Mouse (Mus musculus): Measurements from ENCODE around the gene Plce1. TPM values are rescaled to one million over a fixed set of nuclear protein-coding genes. Genes with fewer than 3 reads are reported as not detected.

Plce1 gene
- polyA plus RNA-seq, 2 experiments = 0.21 to 0.50 TPM

- TF ChIP-seq CTCF (IDR thresholded peaks at IDR 0.05; ENCODE audit: low read depth) = no peak
- TF ChIP-seq EP300 (IDR thresholded peaks at IDR 0.05; ENCODE audit: low read depth) = no peak
- no peaks in the 10 kb centered on the region for H3K36me3 ChIP-seq (replicated peaks; ENCODE audit: control insufficient read depth, insufficient read depth, low read depth)
- DNase-seq (ENCODE audit: low read depth in 3 of 3, low spot score in 3 of 3) (no peak), ATAC-seq (ENCODE audit: insufficient read depth) (no peak)
- no peak overlapping the region for H3K4me2 ChIP-seq (ENCODE audit: low read depth)
- H3K4me3 ChIP-seq (ENCODE audit: insufficient read depth in 1 of 2, low read depth in 2 of 2, low read length in 2 of 2) = no peak overlapping the region
- no peaks in the 10 kb centered on the region for H3K4me1 ChIP-seq (replicated peaks; ENCODE audit: control insufficient read depth in 2 of 2, insufficient read depth in 2 of 2, low read length in 1 of 2)
- H3K27me3 ChIP-seq (ENCODE audit: control insufficient read depth, insufficient read depth, low read length) = no peaks in the 10 kb centered on the region
- no peaks in the 10 kb centered on the region for H3K9me3 ChIP-seq (ENCODE audit: control insufficient read depth, low read length)
- no peak overlapping the region for H3K9ac ChIP-seq (replicated peaks)
- 60% methylated on average over 10 of the region's 10 CpGs for WGBS (ENCODE audit: insufficient replicate concordance)
- no peak overlapping the region for H3K27ac ChIP-seq
These were observed 10.5 kb upstream of the Plce1 start for GRCm38 (mm10) chr19:38470257-38470893.

- TF ChIP-seq CTCF (IDR thresholded peaks at IDR 0.05; ENCODE audit: low read depth) = no peak
- TF ChIP-seq EP300 (IDR thresholded peaks at IDR 0.05; ENCODE audit: low read depth) = no peak
- Histone ChIP-seq H3K9me3 (ENCODE audit: control insufficient read depth, low read length) (no peaks in the 10 kb centered on the region), H3K27ac (no peak overlapping the region), H3K4me2 (ENCODE audit: low read depth) (no peak overlapping the region), H3K4me1 (replicated peaks; ENCODE audit: control insufficient read depth in 2 of 2, insufficient read depth in 2 of 2, low read length in 1 of 2) (no peaks in the 10 kb centered on the region), H3K4me3 (ENCODE audit: insufficient read depth in 1 of 2, low read depth in 2 of 2, low read length in 2 of 2) (no peak overlapping the region), H3K9ac (replicated peaks) (no peak overlapping the region), H3K27me3 (ENCODE audit: control insufficient read depth, insufficient read depth, low read length) (peaks cover 16% of the 10 kb centered on the region), H3K36me3 (replicated peaks; ENCODE audit: control insufficient read depth, insufficient read depth, low read depth) (no peaks in the 10 kb centered on the region)
- no peak for ATAC-seq (ENCODE audit: insufficient read depth)
- no peak for DNase-seq (ENCODE audit: low read depth in 3 of 3, low spot score in 3 of 3)
- 66% methylated on average over 7 of the region's 7 CpGs for WGBS (ENCODE audit: insufficient replicate concordance)
These were observed 5.5 kb upstream of the Plce1 start for GRCm38 (mm10) chr19:38475394-38475793.

- no peak for TF ChIP-seq EP300 (IDR thresholded peaks at IDR 0.05; ENCODE audit: low read depth)
- no peak for TF ChIP-seq CTCF (IDR thresholded peaks at IDR 0.05; ENCODE audit: low read depth)
- Histone ChIP-seq H3K9ac (replicated peaks) (no peak overlapping the region), H3K4me2 (ENCODE audit: low read depth) (no peak overlapping the region), H3K27me3 (ENCODE audit: control insufficient read depth, insufficient read depth, low read length) (peaks cover 44% of the 10 kb centered on the region), H3K4me1 (replicated peaks; ENCODE audit: control insufficient read depth in 2 of 2, insufficient read depth in 2 of 2, low read length in 1 of 2) (no peaks in the 10 kb centered on the region), H3K4me3 (ENCODE audit: insufficient read depth in 1 of 2, low read depth in 2 of 2, low read length in 2 of 2) (no peak overlapping the region), H3K27ac (no peak overlapping the region), H3K9me3 (ENCODE audit: control insufficient read depth, low read length) (no peaks in the 10 kb centered on the region), H3K36me3 (replicated peaks; ENCODE audit: control insufficient read depth, insufficient read depth, low read depth) (no peaks in the 10 kb centered on the region)
- 47% methylated on average over 5 of the region's 5 CpGs for WGBS (ENCODE audit: insufficient replicate concordance)
- no peak for ATAC-seq (ENCODE audit: insufficient read depth)
- no peak for DNase-seq (ENCODE audit: low read depth in 3 of 3, low spot score in 3 of 3)
These were observed 2.6 kb upstream of the Plce1 start for GRCm38 (mm10) chr19:38478286-38478685.

- H3K4me2 ChIP-seq (ENCODE audit: low read depth) = no peak overlapping the region
- 41% methylated on average over 7 of the region's 7 CpGs for WGBS (ENCODE audit: insufficient replicate concordance)
- H3K9ac ChIP-seq (replicated peaks) = no peak overlapping the region
- no peak overlapping the region for H3K27ac ChIP-seq
- TF ChIP-seq EP300 (IDR thresholded peaks at IDR 0.05; ENCODE audit: low read depth) (no peak), CTCF (IDR thresholded peaks at IDR 0.05; ENCODE audit: low read depth) (no peak)
- no peak for DNase-seq (ENCODE audit: low read depth in 3 of 3, low spot score in 3 of 3)
- H3K36me3 ChIP-seq (replicated peaks; ENCODE audit: control insufficient read depth, insufficient read depth, low read depth) = no peaks in the 10 kb centered on the region
- H3K9me3 ChIP-seq (ENCODE audit: control insufficient read depth, low read length) = no peaks in the 10 kb centered on the region
- H3K27me3 ChIP-seq (ENCODE audit: control insufficient read depth, insufficient read depth, low read length) = peaks cover 49% of the 10 kb centered on the region
- H3K4me3 ChIP-seq (ENCODE audit: insufficient read depth in 1 of 2, low read depth in 2 of 2, low read length in 2 of 2) = no peak overlapping the region
- no peak for ATAC-seq (ENCODE audit: insufficient read depth)
- H3K4me1 ChIP-seq (replicated peaks; ENCODE audit: control insufficient read depth in 2 of 2, insufficient read depth in 2 of 2, low read length in 1 of 2) = no peaks in the 10 kb centered on the region
These were observed 2.0 kb upstream of the Plce1 start for GRCm38 (mm10) chr19:38478948-38479347.

- peaks cover 49% of the 10 kb centered on the region for H3K27me3 ChIP-seq (ENCODE audit: control insufficient read depth, insufficient read depth, low read length)
- WGBS (ENCODE audit: insufficient replicate concordance) = 54% methylated on average over 5 of the region's 5 CpGs
These were observed 1.4 kb upstream of the Plce1 start for GRCm38 (mm10) chr19:38479473-38479872.

More at GRCm38 (mm10) chr19:38479473-38479872, 1.4 kb upstream of the Plce1 start:
- H3K27ac ChIP-seq = no peak overlapping the region
- ATAC-seq (ENCODE audit: insufficient read depth) (no peak), DNase-seq (ENCODE audit: low read depth in 3 of 3, low spot score in 3 of 3) (no peak)
- H3K36me3 ChIP-seq (replicated peaks; ENCODE audit: control insufficient read depth, insufficient read depth, low read depth) = no peaks in the 10 kb centered on the region
- H3K4me3 ChIP-seq (ENCODE audit: insufficient read depth in 1 of 2, low read depth in 2 of 2, low read length in 2 of 2) = no peak overlapping the region
- H3K4me1 ChIP-seq (replicated peaks; ENCODE audit: control insufficient read depth in 2 of 2, insufficient read depth in 2 of 2, low read length in 1 of 2) = no peaks in the 10 kb centered on the region
- no peak overlapping the region for H3K9ac ChIP-seq (replicated peaks)
- H3K9me3 ChIP-seq (ENCODE audit: control insufficient read depth, low read length) = no peaks in the 10 kb centered on the region
- TF ChIP-seq EP300 (IDR thresholded peaks at IDR 0.05; ENCODE audit: low read depth) (no peak), CTCF (IDR thresholded peaks at IDR 0.05; ENCODE audit: low read depth) (no peak)
- no peak overlapping the region for H3K4me2 ChIP-seq (ENCODE audit: low read depth)

Data from liver, embryonic 14.5 days (tissue).